Mouse (Mus musculus): Measurements from ENCODE around the gene Gnai2. TPM values are rescaled to one million over a fixed set of nuclear protein-coding genes. Genes with fewer than 3 reads are reported as not detected.
"Not testable (repeated sequence)": the region's sequence is repeated elsewhere in the genome, so short reads cannot be mapped to it uniquely, and the experiment has no call there.

Gnai2 gene
- polyA plus RNA-seq, 1 experiment, result 752 TPM

DNA sequence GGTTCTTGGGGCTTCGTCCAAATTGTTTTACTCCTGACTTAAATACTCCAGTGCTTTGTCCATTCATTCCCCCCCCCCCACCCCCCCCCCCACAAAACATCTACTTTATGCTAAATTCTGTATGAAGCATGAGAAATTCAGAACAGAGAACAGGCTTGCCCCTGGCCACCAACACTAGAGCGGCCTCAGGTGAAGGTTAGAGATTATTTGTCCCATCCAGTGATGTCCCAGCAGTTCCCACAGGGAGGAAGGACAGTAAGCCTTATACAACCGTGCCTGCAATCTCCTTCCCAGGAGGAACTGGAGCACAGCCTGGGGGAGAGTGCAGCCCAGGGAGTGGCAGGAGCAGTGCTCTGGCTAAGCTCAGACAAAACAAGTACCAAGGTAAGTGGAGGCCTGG is 56.6 kb downstream of the Gnai2 start, which contains the start of gene Naa80:
Naa80 (plus strand) TSS at position 301 of the 400 bp plus-strand sequence.
- Histone ChIP-seq H3K4me1 (ENCODE audit: control insufficient read depth, insufficient read depth, insufficient read length) (peaks cover 11% of the 10 kb centered on the region; the same call in 1 of the 2 replicates), H3K4me3 (ENCODE audit: extremely low read depth, insufficient read depth, insufficient read length) (no peak within 1 kb of the TSS), H3K27ac (ENCODE audit: insufficient read depth, low read length) (no peak within 1 kb of the TSS), H3K36me3 (ENCODE audit: control insufficient read depth, insufficient read depth, low read length) (no peaks in the 10 kb centered on the region), H3K27me3 (ENCODE audit: control insufficient read depth, insufficient read depth, low read length) (no peaks in the 10 kb centered on the region)
- TF ChIP-seq CTCF (IDR thresholded peaks at IDR 0.05; ENCODE audit: extremely low read depth, insufficient read depth, insufficient read length, insufficient replicate concordance) (no peak), POLR2A (IDR thresholded peaks at IDR 0.05; ENCODE audit: low read depth, low read length) (no peak)
- WGBS, result 92% methylated on average over 3 of the region's 3 CpGs
- no peak for DNase-seq (ENCODE audit: low read depth in 1 of 2, low spot score in 2 of 2)

- Histone ChIP-seq H3K4me3 (ENCODE audit: extremely low read depth, insufficient read depth, insufficient read length) (no peak overlapping the region), H3K27me3 (ENCODE audit: control insufficient read depth, insufficient read depth, low read length) (no peaks in the 10 kb centered on the region), H3K4me1 (ENCODE audit: control insufficient read depth, insufficient read depth, insufficient read length) (peaks cover 11% of the 10 kb centered on the region; the same call in 1 of the 2 replicates), H3K27ac (ENCODE audit: insufficient read depth, low read length) (no peak overlapping the region), H3K36me3 (ENCODE audit: control insufficient read depth, insufficient read depth, low read length) (no peaks in the 10 kb centered on the region)
- 91% methylated on average over 10 of the region's 10 CpGs for WGBS
- TF ChIP-seq CTCF (IDR thresholded peaks at IDR 0.05; ENCODE audit: extremely low read depth, insufficient read depth, insufficient read length, insufficient replicate concordance) (no peak), POLR2A (IDR thresholded peaks at IDR 0.05; ENCODE audit: low read depth, low read length) (no peak)
- DNase-seq (ENCODE audit: low read depth in 1 of 2, low spot score in 2 of 2), result no peak
Observed at GRCm38 (mm10) chr9:107577871-107578270, 57.3 kb downstream of the Gnai2 start.

- TF ChIP-seq POLR2A (IDR thresholded peaks at IDR 0.05; ENCODE audit: low read depth, low read length) (no peak), CTCF (IDR thresholded peaks at IDR 0.05; ENCODE audit: extremely low read depth, insufficient read depth, insufficient read length, insufficient replicate concordance) (no peak)
- Histone ChIP-seq H3K27ac (ENCODE audit: insufficient read depth, low read length) (peak within 1 kb of the TSS; percentile 15; the same call in 1 of the 2 replicates), H3K4me3 (ENCODE audit: extremely low read depth, insufficient read depth, insufficient read length) (peak within 1 kb of the TSS; percentile 25; the same call in 1 of the 2 replicates), H3K27me3 (ENCODE audit: control insufficient read depth, insufficient read depth, low read length) (no peaks in the 10 kb centered on the region), H3K4me1 (ENCODE audit: control insufficient read depth, insufficient read depth, insufficient read length) (peaks cover 11% of the 10 kb centered on the region; the same call in 1 of the 2 replicates), H3K36me3 (ENCODE audit: control insufficient read depth, insufficient read depth, low read length) (no peaks in the 10 kb centered on the region)
- 49% methylated on average over 16 of the region's 16 CpGs for WGBS
- no peak for DNase-seq (ENCODE audit: low read depth in 1 of 2, low spot score in 2 of 2)
Observed at GRCm38 (mm10) chr9:107576357-107577107, 58.6 kb downstream of the Gnai2 start, which contains the start of gene Hyal1. Gene Hyal1 (plus strand): TSS chr9:107576927.

GRCm38 (mm10) chr9:107575579-107576356 is 59.4 kb downstream of the Gnai2 start:
- 90% methylated on average over 14 of the region's 14 CpGs for WGBS
- peaks cover 7% of the 10 kb centered on the region; the same call in 1 of the 2 replicates for H3K4me1 ChIP-seq (ENCODE audit: control insufficient read depth, insufficient read depth, insufficient read length)

GRCm38 (mm10) chr9:107573774-107574173 is 61.4 kb downstream of the Gnai2 start:
- H3K4me1 ChIP-seq (ENCODE audit: control insufficient read depth, insufficient read depth, insufficient read length); H3K27ac ChIP-seq (ENCODE audit: insufficient read depth, low read length); H3K27me3 ChIP-seq (ENCODE audit: control insufficient read depth, insufficient read depth, low read length); DNase-seq (ENCODE audit: low read depth in 1 of 2, low spot score in 2 of 2); H3K36me3 ChIP-seq (ENCODE audit: control insufficient read depth, insufficient read depth, low read length); H3K4me3 ChIP-seq (ENCODE audit: extremely low read depth, insufficient read depth, insufficient read length): not testable (repeated sequence)
- WGBS, result 83% methylated on average over 6 of the region's 6 CpGs

More at GRCm38 (mm10) chr9:107575579-107576356, 59.4 kb downstream of the Gnai2 start:
- H3K27ac ChIP-seq (ENCODE audit: insufficient read depth, low read length), result no peak overlapping the region
- no peaks in the 10 kb centered on the region for H3K27me3 ChIP-seq (ENCODE audit: control insufficient read depth, insufficient read depth, low read length)
- no peak overlapping the region for H3K4me3 ChIP-seq (ENCODE audit: extremely low read depth, insufficient read depth, insufficient read length)
- H3K36me3 ChIP-seq (ENCODE audit: control insufficient read depth, insufficient read depth, low read length), result no peaks in the 10 kb centered on the region; the same call in 1 of the 2 replicates
- TF ChIP-seq POLR2A (IDR thresholded peaks at IDR 0.05; ENCODE audit: low read depth, low read length), result no peak
- TF ChIP-seq CTCF (IDR thresholded peaks at IDR 0.05; ENCODE audit: extremely low read depth, insufficient read depth, insufficient read length, insufficient replicate concordance), result no peak
- DNase-seq (ENCODE audit: low read depth in 1 of 2, low spot score in 2 of 2), result no peak

- H3K4me3 ChIP-seq (ENCODE audit: extremely low read depth, insufficient read depth, insufficient read length), result no peak overlapping the region
- no peak for TF ChIP-seq POLR2A (IDR thresholded peaks at IDR 0.05; ENCODE audit: low read depth, low read length)
- TF ChIP-seq CTCF (IDR thresholded peaks at IDR 0.05; ENCODE audit: extremely low read depth, insufficient read depth, insufficient read length, insufficient replicate concordance), result no peak
- H3K27me3 ChIP-seq (ENCODE audit: control insufficient read depth, insufficient read depth, low read length), result no peaks in the 10 kb centered on the region
- H3K4me1 ChIP-seq (ENCODE audit: control insufficient read depth, insufficient read depth, insufficient read length), result peaks cover 9% of the 10 kb centered on the region; the same call in 1 of the 2 replicates
- whole genome bisulfite sequencing, result 92% methylated on average over 2 of the region's 2 CpGs
- no peak overlapping the region for H3K27ac ChIP-seq (ENCODE audit: insufficient read depth, low read length)
- H3K36me3 ChIP-seq (ENCODE audit: control insufficient read depth, insufficient read depth, low read length), result no peaks in the 10 kb centered on the region; the same call in 1 of the 2 replicates
- no peak for DNase-seq (ENCODE audit: low read depth in 1 of 2, low spot score in 2 of 2)
Observed at GRCm38 (mm10) chr9:107572327-107572662, 62.9 kb downstream of the Gnai2 start.
